Mouse (Mus musculus) forebrain, embryonic 12.5 days (tissue): Measurements from ENCODE around the gene Slc28a1. TPM values are rescaled to one million over a fixed set of nuclear protein-coding genes. Genes with fewer than 3 reads are reported as not detected.

Source experiments
- ATAC-seq: fragments of 200-750 bp; cut with Nextera tagmentation; 2 replicates; pipeline ENCODE4 v1.8.0; 2017; ENCODE audit warnings: moderate TSS enrichment; ENCODE audit not compliant: low FRiP score
- H3K27ac ChIP-seq: fragments of 300-500 bp; sonication (generic); 2 replicates; pipeline ENCODE4 v1.5.1; 2016; ENCODE audit warnings: mild to moderate bottlenecking
- H3K27me3 ChIP-seq: fragments of 300-500 bp; sonication (generic); 2 replicates; pipeline ENCODE4 v1.6.1; 2016; ENCODE audit warnings: mild to moderate bottlenecking
- H3K36me3 ChIP-seq: fragments of 300-500 bp; sonication (generic); replicated peaks from 2 replicates; pipeline ENCODE4 v1.6.1; 2016; ENCODE audit warnings: mild to moderate bottlenecking
- H3K4me1 ChIP-seq: fragments of 300-500 bp; sonication (generic); 2 replicates; pipeline ENCODE4 v1.6.1; 2016
- H3K4me2 ChIP-seq: fragments of 300-500 bp; sonication (generic); 2 replicates; pipeline ENCODE4 v1.6.1; 2016; ENCODE audit warnings: mild to moderate bottlenecking, moderate library complexity
- H3K4me3 ChIP-seq: fragments of 300-500 bp; sonication (generic); replicated peaks from 2 replicates; pipeline ENCODE4 v1.5.1; 2016; ENCODE audit warnings: mild to moderate bottlenecking
- H3K9ac ChIP-seq: fragments of 300-500 bp; sonication (generic); 2 replicates; pipeline ENCODE4 v1.6.1; 2016; ENCODE audit warnings: mild to moderate bottlenecking
- H3K9me3 ChIP-seq: fragments of 300-500 bp; sonication (generic); 2 replicates; pipeline ENCODE4 v1.6.1; 2016
- WGBS: fragments of 180-500 bp; shearing (Covaris S2); methylation state at CpG from one replicate; pipeline ENCODE4 v1.1.7; 2016; 5-methylcytosine and 5-hydroxymethylcytosine counted together
- polyA plus RNA-seq: library from polyadenylated mRNA; unstranded; fragments of >200 nt; fragmentation: Nextera tagmentation; extraction: Ambion mirVana; gene quantifications from 2 replicates; pipeline ENCODE4 v1.2.1, GENCODE M21; 2016

The Slc28a1 gene
- polyA plus RNA-seq, 1 experiment from 2014 or later, result not detected

GRCm38 (mm10) chr7:81105525-81105924 is 9.1 kb upstream of the Slc28a1 start:
- no peak overlapping the region for H3K9ac ChIP-seq
- H3K4me3 ChIP-seq, result no peak overlapping the region
- 58% methylated on average over 4 of the region's 4 CpGs for WGBS
- no peaks in the 10 kb centered on the region for H3K27me3 ChIP-seq
- peaks cover 6% of the 10 kb centered on the region; the same call in 1 of the 2 replicates for H3K4me1 ChIP-seq
- no peak overlapping the region for H3K4me2 ChIP-seq
- no peak overlapping the region for H3K27ac ChIP-seq
- no peaks in the 10 kb centered on the region for H3K36me3 ChIP-seq
- no peak for ATAC-seq
- no peaks in the 10 kb centered on the region for H3K9me3 ChIP-seq

GRCm38 (mm10) chr7:81108226-81108625 is 6.4 kb upstream of the Slc28a1 start:
- H3K4me1 ChIP-seq, result peaks cover 6% of the 10 kb centered on the region; the same call in 1 of the 2 replicates
- H3K36me3 ChIP-seq, result no peaks in the 10 kb centered on the region
- ATAC-seq, result no peak
- H3K9ac ChIP-seq, result no peak overlapping the region
- no peak overlapping the region for H3K4me3 ChIP-seq
- WGBS, result 91% methylated on average over 5 of the region's 5 CpGs
- no peak overlapping the region for H3K4me2 ChIP-seq
- no peaks in the 10 kb centered on the region for H3K9me3 ChIP-seq
- no peaks in the 10 kb centered on the region for H3K27me3 ChIP-seq
- no peak overlapping the region for H3K27ac ChIP-seq

DNA sequence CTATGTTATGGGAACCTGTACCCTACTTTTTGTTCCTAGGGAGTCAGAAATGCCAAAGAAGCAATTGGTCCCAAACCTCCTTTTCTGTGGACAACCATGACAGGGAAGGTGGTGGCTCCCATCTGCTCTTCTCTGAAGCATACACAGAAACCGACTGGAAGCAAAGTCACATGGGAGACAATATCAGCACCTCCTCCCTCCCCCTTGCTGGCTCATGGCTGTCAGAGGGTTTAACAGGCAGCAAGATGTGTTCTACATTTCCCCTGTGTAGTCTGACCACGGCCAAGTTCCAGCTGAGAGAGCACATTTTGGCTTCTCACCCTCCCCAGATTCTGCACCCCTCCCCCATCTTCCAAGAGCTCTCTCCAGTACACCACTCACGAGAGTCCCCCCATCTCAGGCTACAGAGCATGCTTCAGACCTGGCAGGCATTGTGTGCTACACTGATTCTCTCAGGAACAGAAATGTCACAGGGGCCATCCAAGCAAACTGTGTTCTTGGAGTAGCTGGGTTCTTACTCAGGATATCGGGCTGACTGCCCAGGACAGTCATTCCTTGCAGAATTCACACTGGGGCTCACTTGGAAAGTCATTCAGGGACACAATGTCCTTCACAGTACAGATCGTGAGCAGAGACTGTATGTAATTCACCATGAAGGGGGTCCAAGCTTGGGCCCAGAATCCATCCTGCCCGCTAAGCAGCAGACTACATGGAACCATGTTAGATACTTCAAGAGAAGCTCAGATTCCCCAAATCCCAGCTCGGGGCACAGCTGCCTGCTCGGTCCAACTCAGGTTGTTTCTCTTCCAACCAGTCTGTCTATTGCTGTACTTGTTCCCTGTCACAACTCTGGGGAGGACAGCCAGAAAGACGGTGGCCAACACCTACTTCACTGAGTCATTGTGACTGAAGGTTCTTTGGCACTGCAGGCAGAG is 4.6 kb upstream of the Slc28a1 start:
- Histone ChIP-seq H3K27ac (no peak overlapping the region), H3K4me1 (peaks cover 6% of the 10 kb centered on the region; the same call in 1 of the 2 replicates), H3K4me3 (no peak overlapping the region), H3K36me3 (no peaks in the 10 kb centered on the region), H3K27me3 (no peaks in the 10 kb centered on the region), H3K9me3 (no peaks in the 10 kb centered on the region), H3K9ac (no peak overlapping the region), H3K4me2 (no peak overlapping the region)
- WGBS, result 75% methylated on average over 9 of the region's 9 CpGs
- no peak for ATAC-seq

- no peaks in the 10 kb centered on the region for H3K27me3 ChIP-seq
- no peaks in the 10 kb centered on the region for H3K36me3 ChIP-seq
- H3K27ac ChIP-seq, result no peak overlapping the region
- WGBS, result 92% methylated on average over 4 of the region's 4 CpGs
- H3K4me3 ChIP-seq, result no peak overlapping the region
- H3K4me2 ChIP-seq, result no peak overlapping the region
- no peak overlapping the region for H3K9ac ChIP-seq
- H3K4me1 ChIP-seq, result peaks cover 6% of the 10 kb centered on the region; the same call in 1 of the 2 replicates
- H3K9me3 ChIP-seq, result no peaks in the 10 kb centered on the region
- ATAC-seq, result no peak
Observed at GRCm38 (mm10) chr7:81110791-81111190, 3.8 kb upstream of the Slc28a1 start.

GRCm38 (mm10) chr7:81111729-81112128 is 2.9 kb upstream of the Slc28a1 start:
- WGBS, result 94% methylated on average over 2 of the region's 2 CpGs
- Histone ChIP-seq H3K4me1 (peaks cover 6% of the 10 kb centered on the region; the same call in 1 of the 2 replicates), H3K27ac (no peak overlapping the region), H3K4me3 (no peak overlapping the region), H3K9me3 (no peaks in the 10 kb centered on the region), H3K27me3 (no peaks in the 10 kb centered on the region), H3K9ac (no peak overlapping the region), H3K36me3 (no peaks in the 10 kb centered on the region), H3K4me2 (no peak overlapping the region)
- ATAC-seq, result no peak

GRCm38 (mm10) chr7:81112686-81113360 is 1.8 kb upstream of the Slc28a1 start:
- no peak overlapping the region for H3K27ac ChIP-seq
- H3K4me3 ChIP-seq, result no peak overlapping the region
- no peaks in the 10 kb centered on the region for H3K9me3 ChIP-seq
- peaks cover 6% of the 10 kb centered on the region; the same call in 1 of the 2 replicates for H3K4me1 ChIP-seq
- no peak overlapping the region for H3K4me2 ChIP-seq
- no peak overlapping the region for H3K9ac ChIP-seq
- ATAC-seq, result no peak
- H3K27me3 ChIP-seq, result no peaks in the 10 kb centered on the region
- H3K36me3 ChIP-seq, result no peaks in the 10 kb centered on the region
- 60% methylated on average over 6 of the region's 6 CpGs for WGBS

DNA sequence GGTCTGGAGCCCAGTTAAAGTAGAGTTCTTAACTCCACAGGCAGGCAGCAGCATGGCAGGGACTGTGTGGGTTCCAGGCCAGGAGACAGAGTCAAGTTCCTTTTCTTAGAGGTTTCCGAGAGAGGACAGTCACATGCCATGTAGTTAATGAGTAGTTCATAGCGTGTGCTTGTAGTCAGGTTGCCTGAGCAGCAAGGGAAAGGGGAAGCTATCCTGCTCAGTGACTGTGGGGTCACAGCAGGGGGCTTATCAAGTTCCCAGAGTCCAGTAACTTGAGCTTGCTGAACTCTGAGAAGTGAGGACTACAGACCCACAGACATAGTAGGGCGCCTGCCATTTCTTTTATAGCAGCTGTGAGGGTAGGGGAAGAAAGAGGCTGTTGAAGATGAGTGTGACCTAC is 6.5 kb downstream of the Slc28a1 start:
- Histone ChIP-seq H3K36me3 (no peaks in the 10 kb centered on the region), H3K4me2 (no peak overlapping the region), H3K27ac (no peak overlapping the region), H3K9me3 (no peaks in the 10 kb centered on the region), H3K27me3 (no peaks in the 10 kb centered on the region), H3K4me3 (no peak overlapping the region), H3K4me1 (peaks cover 7% of the 10 kb centered on the region), H3K9ac (no peak overlapping the region)
- WGBS, result 68% methylated on average over 3 of the region's 3 CpGs
- no peak for ATAC-seq

DNA sequence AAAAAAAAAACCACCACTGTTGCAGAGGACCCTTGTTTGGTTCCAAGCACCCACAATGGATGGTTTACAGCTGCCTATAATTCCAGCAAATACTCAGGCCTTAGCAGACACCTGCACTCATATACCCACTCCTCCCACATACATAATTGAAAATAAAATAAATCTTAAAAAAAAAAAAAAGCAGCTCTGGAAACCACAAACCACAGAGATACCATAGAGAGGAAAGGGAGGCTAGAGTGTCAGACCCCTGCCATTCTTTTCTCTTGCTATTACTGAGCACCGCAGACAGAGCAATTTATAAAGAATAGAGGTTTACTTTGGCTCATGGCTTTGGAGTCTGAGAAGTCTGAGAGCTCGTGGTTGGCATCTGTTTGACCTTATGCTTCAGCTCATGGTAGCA is 8.2 kb downstream of the Slc28a1 start:
- Histone ChIP-seq H3K27ac (no peak overlapping the region), H3K4me2 (no peak overlapping the region), H3K4me1 (peaks cover 7% of the 10 kb centered on the region), H3K27me3 (no peaks in the 10 kb centered on the region), H3K9ac (no peak overlapping the region), H3K9me3 (no peaks in the 10 kb centered on the region), H3K36me3 (no peaks in the 10 kb centered on the region), H3K4me3 (no peak overlapping the region)
- ATAC-seq, result no peak
- 80% methylated on average over 2 of the region's 2 CpGs for WGBS

GRCm38 (mm10) chr7:81123553-81123952 is 9.0 kb downstream of the Slc28a1 start:
- no peak for ATAC-seq
- H3K36me3 ChIP-seq, result no peaks in the 10 kb centered on the region
- 94% methylated on average over 5 of the region's 5 CpGs for WGBS
- H3K27me3 ChIP-seq, result no peaks in the 10 kb centered on the region
- H3K4me3 ChIP-seq, result no peak overlapping the region
- no peak overlapping the region for H3K4me2 ChIP-seq
- H3K9ac ChIP-seq, result no peak overlapping the region
- H3K9me3 ChIP-seq, result no peaks in the 10 kb centered on the region
- no peak overlapping the region for H3K27ac ChIP-seq
- H3K4me1 ChIP-seq, result peaks cover 7% of the 10 kb centered on the region

DNA sequence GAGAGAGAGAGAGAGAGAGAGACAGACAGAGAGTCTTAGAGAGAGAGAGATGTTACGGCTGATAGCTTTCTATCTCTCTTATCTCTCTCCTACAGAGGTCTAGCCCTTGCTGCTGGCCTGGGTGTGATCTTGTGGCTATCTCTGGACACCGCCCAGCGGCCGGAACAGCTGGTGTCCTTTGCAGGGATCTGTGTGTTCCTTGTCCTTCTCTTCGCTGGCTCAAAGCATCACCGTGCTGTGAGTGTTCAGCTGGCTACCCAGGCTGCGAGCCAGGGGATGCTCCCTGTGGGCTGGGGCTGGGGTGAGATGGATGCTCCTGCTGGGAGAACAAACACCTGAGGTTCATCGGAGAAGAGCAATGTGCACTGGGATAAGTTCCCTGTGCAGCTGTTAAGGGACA is 10.2 kb downstream of the Slc28a1 start:
- 88% methylated on average over 8 of the region's 8 CpGs for WGBS
- Histone ChIP-seq H3K27me3 (no peaks in the 10 kb centered on the region), H3K36me3 (no peaks in the 10 kb centered on the region), H3K9me3 (no peaks in the 10 kb centered on the region), H3K27ac (no peak overlapping the region), H3K4me2 (no peak overlapping the region), H3K4me3 (no peak overlapping the region), H3K4me1 (peaks cover 7% of the 10 kb centered on the region), H3K9ac (no peak overlapping the region)
- ATAC-seq, result no peak

DNA sequence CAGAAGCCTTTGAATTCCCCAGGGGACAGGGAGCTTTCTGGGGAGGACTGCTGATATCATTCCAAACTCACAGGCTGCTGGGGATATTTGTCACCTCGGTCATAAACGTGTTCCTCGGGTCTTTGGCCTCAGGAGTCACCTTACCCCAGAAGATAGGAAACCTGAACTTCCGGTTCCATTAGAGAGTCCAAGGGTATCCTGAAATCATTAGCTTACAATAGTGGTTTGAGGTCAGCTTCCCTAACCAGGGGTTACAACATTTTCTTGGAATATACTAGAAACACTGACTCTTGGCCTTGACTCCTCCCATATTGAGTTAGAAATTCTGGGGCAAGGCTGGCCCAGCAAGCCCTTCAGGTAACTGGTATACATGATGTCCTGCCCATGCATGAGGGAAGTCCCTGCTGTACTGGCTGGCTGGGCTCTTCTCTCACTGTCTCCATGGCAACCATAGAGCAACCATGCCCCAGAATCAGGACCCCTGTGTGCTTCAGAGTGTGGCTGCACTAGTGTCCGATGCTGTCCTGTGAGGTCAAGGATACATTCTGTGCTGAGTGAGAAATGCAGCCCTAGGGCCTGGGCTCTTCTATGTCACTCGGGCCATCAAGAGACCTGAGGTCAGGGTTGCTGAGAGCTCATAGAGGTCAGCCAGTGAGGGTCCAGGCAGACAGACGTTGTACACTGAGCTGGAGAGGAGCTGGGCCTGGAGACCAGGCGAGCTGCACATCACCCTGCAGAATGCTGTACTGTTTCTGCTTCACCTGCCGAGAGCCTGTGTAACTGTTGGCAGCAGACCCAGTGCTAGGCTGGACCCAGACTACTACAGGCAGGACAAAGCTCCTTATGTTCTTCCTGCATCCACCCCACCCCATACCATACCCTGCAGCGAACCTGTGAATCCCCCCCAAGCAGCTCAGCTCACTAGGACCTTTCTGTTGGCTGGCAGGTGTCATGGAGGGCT is 10.9 kb downstream of the Slc28a1 start:
- Histone ChIP-seq H3K4me1 (peaks cover 7% of the 10 kb centered on the region), H3K36me3 (no peaks in the 10 kb centered on the region), H3K27ac (no peak overlapping the region), H3K9me3 (no peaks in the 10 kb centered on the region), H3K4me2 (no peak overlapping the region), H3K9ac (no peak overlapping the region), H3K27me3 (no peaks in the 10 kb centered on the region), H3K4me3 (no peak overlapping the region)
- ATAC-seq, result no peak
- 79% methylated on average over 10 of the region's 10 CpGs for WGBS

- no peak overlapping the region for H3K4me2 ChIP-seq
- H3K9ac ChIP-seq, result no peak overlapping the region
- 73% methylated on average over 7 of the region's 7 CpGs for WGBS
- no peaks in the 10 kb centered on the region for H3K27me3 ChIP-seq
- H3K4me3 ChIP-seq, result no peak overlapping the region
- H3K4me1 ChIP-seq, result peaks cover 15% of the 10 kb centered on the region
- no peak overlapping the region for H3K27ac ChIP-seq
- H3K36me3 ChIP-seq, result no peaks in the 10 kb centered on the region
- ATAC-seq, result no peak
- H3K9me3 ChIP-seq, result no peaks in the 10 kb centered on the region
Observed at GRCm38 (mm10) chr7:81131864-81132263, 17.3 kb downstream of the Slc28a1 start.
